Mouse (Mus musculus) embryonic facial prominence, embryonic 10.5 days (tissue): ENCODE results near the gene Smox. TPM values are rescaled to one million over a fixed set of nuclear protein-coding genes. Genes with fewer than 3 reads are reported as not detected.
A peak's percentile ranks its signal among the peaks of the same experiment; 100 is the strongest.

ENCODE experiments used
- DNase-seq: peaks from one replicate; pipeline ENCODE4 v3.0.0-alpha.2; 2017; ENCODE audit warnings: low spot score
- H3K27ac ChIP-seq: fragments of 300-500 bp; sonication (generic); replicated peaks from 2 replicates; pipeline ENCODE4 v1.5.1; 2016; ENCODE audit warnings: mild to moderate bottlenecking
- H3K27me3 ChIP-seq: fragments of 300-500 bp; sonication (generic); replicated peaks from 2 replicates; pipeline ENCODE4 v1.6.1; 2016; ENCODE audit warnings: low read depth, mild to moderate bottlenecking; ENCODE audit not compliant: poor library complexity, severe bottlenecking
- H3K36me3 ChIP-seq: fragments of 300-500 bp; sonication (generic); replicated peaks from 2 replicates; pipeline ENCODE4 v1.6.1; 2016; ENCODE audit warnings: mild to moderate bottlenecking, moderate library complexity
- H3K4me1 ChIP-seq: fragments of 300-500 bp; sonication (generic); 2 replicates; pipeline ENCODE4 v1.6.1; 2016
- H3K4me3 ChIP-seq: fragments of 300-500 bp; sonication (generic); 2 replicates; pipeline ENCODE4 v1.5.1; 2016; ENCODE audit warnings: mild to moderate bottlenecking, moderate library complexity
- H3K9me3 ChIP-seq: fragments of 300-500 bp; sonication (generic); 2 replicates; pipeline ENCODE4 v1.6.1; 2016; ENCODE audit warnings: mild to moderate bottlenecking
- WGBS: fragments of 180-500 bp; shearing (Covaris S2); methylation state at CpG from one replicate; pipeline ENCODE4 v1.1.7; 2016; 5-methylcytosine and 5-hydroxymethylcytosine counted together
- polyA plus RNA-seq: library from polyadenylated mRNA; unstranded; fragments of >200 nt; fragmentation: Nextera tagmentation; extraction: Ambion mirVana; gene quantifications from 2 replicates; pipeline ENCODE4 v1.2.1, GENCODE M21; 2016

Smox gene
- polyA plus RNA-seq, 1 experiment from 2014 or later, result 42.0 TPM

DNA sequence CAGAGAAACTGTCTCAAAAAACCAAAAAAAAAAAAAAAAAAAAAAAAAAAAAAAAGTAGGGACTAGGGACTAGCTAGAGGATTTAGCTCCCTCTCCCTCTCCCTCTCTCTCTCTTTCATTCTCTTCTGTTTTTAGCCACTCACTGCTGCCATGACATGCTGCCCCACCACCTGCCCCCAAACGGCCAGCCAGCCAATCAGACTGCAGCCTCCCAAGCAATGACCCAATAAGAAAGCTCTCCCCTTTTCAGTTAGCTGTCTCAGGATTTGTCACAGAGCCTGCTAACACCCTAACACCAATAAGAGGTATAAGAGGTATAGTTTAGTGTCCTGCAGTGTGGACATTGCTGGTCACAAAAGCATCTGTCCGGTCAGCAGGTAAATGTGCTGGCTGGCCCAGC is 59.2 kb downstream of the Smox start:
- WGBS, result 75% methylated on average over 2 of the region's 2 CpGs
- Histone ChIP-seq H3K27me3 (peaks cover 92% of the 10 kb centered on the region), H3K27ac (no peak overlapping the region), H3K36me3 (no peaks in the 10 kb centered on the region), H3K9me3 (no peaks in the 10 kb centered on the region), H3K4me1 (peaks cover 16% of the 10 kb centered on the region), H3K4me3 (no peak overlapping the region)
- DNase-seq, result no peak

GRCm38 (mm10) chr2:131550906-131551305 is 59.6 kb downstream of the Smox start:
- no peaks in the 10 kb centered on the region for H3K36me3 ChIP-seq
- H3K27ac ChIP-seq, result no peak overlapping the region
- WGBS, result 68% methylated on average over 2 of the region's 2 CpGs
- no peaks in the 10 kb centered on the region for H3K9me3 ChIP-seq
- no peak for DNase-seq
- no peak overlapping the region for H3K4me3 ChIP-seq
- H3K4me1 ChIP-seq, result peaks cover 12% of the 10 kb centered on the region
- H3K27me3 ChIP-seq, result peaks cover 91% of the 10 kb centered on the region

- Histone ChIP-seq H3K36me3 (no peaks in the 10 kb centered on the region), H3K4me1 (peaks cover 3% of the 10 kb centered on the region; the same call in 1 of the 2 replicates), H3K27ac (no peak overlapping the region), H3K27me3 (peaks cover 91% of the 10 kb centered on the region), H3K9me3 (no peaks in the 10 kb centered on the region), H3K4me3 (no peak overlapping the region)
- WGBS, result 72% methylated on average over 7 of the region's 7 CpGs
- DNase-seq, result no peak
These were observed 60.7 kb downstream of the Smox start for GRCm38 (mm10) chr2:131551701-131552620.

GRCm38 (mm10) chr2:131552736-131553400 is 61.6 kb downstream of the Smox start:
- 37% methylated on average over 9 of the region's 9 CpGs for WGBS
- H3K9me3 ChIP-seq, result no peaks in the 10 kb centered on the region
- DNase-seq, result no peak
- no peaks in the 10 kb centered on the region for H3K4me1 ChIP-seq
- no peak overlapping the region for H3K4me3 ChIP-seq
- H3K27me3 ChIP-seq, result peaks cover 91% of the 10 kb centered on the region
- no peaks in the 10 kb centered on the region for H3K36me3 ChIP-seq
- no peak overlapping the region for H3K27ac ChIP-seq

GRCm38 (mm10) chr2:131557896-131558295 is 66.6 kb downstream of the Smox start:
- Histone ChIP-seq H3K4me1 (peaks cover 20% of the 10 kb centered on the region), H3K27me3 (peaks cover 94% of the 10 kb centered on the region), H3K36me3 (no peaks in the 10 kb centered on the region), H3K27ac (no peak overlapping the region), H3K9me3 (no peaks in the 10 kb centered on the region), H3K4me3 (no peak overlapping the region)
- 81% methylated on average over 2 of the region's 2 CpGs for WGBS
- no peak for DNase-seq

- H3K27me3 ChIP-seq, result peaks cover 98% of the 10 kb centered on the region
- H3K36me3 ChIP-seq, result no peaks in the 10 kb centered on the region
- no peaks in the 10 kb centered on the region for H3K9me3 ChIP-seq
- WGBS, result 45% methylated on average over 2 of the region's 2 CpGs
- no peak for DNase-seq
- no peak overlapping the region for H3K27ac ChIP-seq
- peaks cover 21% of the 10 kb centered on the region for H3K4me1 ChIP-seq
- H3K4me3 ChIP-seq, result no peak overlapping the region
These were observed 69.1 kb downstream of the Smox start for GRCm38 (mm10) chr2:131560205-131560919.

GRCm38 (mm10) chr2:131561344-131561870 is 70.1 kb downstream of the Smox start:
- H3K27me3 ChIP-seq, result peaks cover 100% of the 10 kb centered on the region
- H3K4me1 ChIP-seq, result peaks cover 21% of the 10 kb centered on the region
- H3K36me3 ChIP-seq, result no peaks in the 10 kb centered on the region
- 5% methylated on average over 33 of the region's 33 CpGs for WGBS
- H3K4me3 ChIP-seq, result peak overlapping the region; percentile 65
- H3K27ac ChIP-seq, result no peak overlapping the region
- DNase-seq, result no peak
- H3K9me3 ChIP-seq, result no peaks in the 10 kb centered on the region

DNA sequence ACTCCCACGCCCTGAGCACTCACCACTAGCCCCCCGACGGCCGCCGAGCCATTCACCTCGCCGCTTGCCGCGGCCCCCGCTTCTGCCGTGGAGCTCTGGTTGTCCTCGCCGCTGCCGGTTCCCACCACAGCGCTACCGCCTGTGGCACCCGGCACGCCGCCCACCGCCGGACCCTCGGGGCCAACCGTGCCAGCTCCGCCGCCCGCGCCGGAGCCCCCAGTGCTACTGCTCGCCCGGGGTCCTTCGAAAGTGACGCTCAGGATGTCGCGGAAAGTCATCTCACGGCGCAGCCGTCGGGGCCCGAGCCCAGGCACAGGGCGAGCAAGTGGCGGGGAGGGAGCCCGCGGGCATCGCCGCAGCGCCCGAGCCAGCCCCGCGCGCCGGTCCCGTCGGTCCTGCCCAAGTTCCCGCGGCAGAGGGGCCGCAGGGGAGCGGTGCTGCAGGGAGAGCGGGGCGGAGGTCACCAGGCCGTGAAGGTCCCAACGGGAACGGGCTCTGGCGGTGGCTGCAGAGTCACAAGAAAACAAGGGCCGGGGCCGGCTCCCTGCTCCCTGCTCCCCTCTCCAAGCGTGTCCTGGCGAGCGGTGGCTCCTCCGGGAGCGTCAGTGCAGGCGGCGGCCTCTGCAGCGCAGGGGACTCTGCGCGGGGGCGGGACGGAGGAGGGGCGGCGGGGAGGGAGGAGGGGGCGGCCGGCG is 70.7 kb downstream of the Smox start, which contains the start of gene Adra1d:
Gene Adra1d, minus strand, starts transcription at position 393 of the 695 bp plus-strand sequence.
- no peaks in the 10 kb centered on the region for H3K36me3 ChIP-seq
- peak within 1 kb of the TSS; percentile 65 for H3K4me3 ChIP-seq
- WGBS, result under 1% methylated on average over 81 of the region's 82 CpGs
- H3K27ac ChIP-seq, result no peak within 1 kb of the TSS; the same call in 1 of the 2 replicates
- H3K4me1 ChIP-seq, result peaks cover 21% of the 10 kb centered on the region
- peak; percentile 62 for DNase-seq
- no peaks in the 10 kb centered on the region for H3K9me3 ChIP-seq
- H3K27me3 ChIP-seq, result peaks cover 94% of the 10 kb centered on the region

DNA sequence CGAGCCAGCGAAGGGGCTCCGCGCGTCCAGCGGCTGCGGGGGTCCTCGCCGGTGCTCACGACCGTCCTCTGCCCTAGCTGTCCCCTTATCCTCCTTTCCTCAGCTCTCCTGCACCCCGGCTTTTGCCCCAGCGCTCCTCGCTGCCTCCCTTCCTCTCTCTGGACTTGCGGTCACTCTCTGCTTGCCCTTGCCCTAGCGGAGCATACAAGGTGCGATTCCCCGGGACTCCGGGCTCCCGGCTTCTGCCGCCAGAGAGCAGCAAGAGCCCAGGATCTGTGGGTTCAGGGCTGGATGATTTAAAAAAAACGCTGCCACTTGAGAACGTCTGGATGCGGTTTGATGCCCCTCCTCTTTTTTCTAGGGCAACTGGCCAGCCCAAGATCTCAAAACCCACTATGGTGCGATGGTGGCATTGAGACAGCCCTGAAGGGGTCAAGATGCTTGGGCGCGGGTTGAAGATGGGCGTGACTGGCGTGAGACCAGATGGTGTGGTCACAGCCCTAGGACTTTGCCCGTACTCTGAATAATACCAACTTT is 71.4 kb downstream of the Smox start:
- Histone ChIP-seq H3K36me3 (no peaks in the 10 kb centered on the region), H3K27me3 (peaks cover 87% of the 10 kb centered on the region), H3K27ac (no peak overlapping the region; the same call in 1 of the 2 replicates), H3K4me1 (peaks cover 21% of the 10 kb centered on the region), H3K4me3 (peak overlapping the region; percentile 65), H3K9me3 (no peaks in the 10 kb centered on the region)
- peak; percentile 83 for DNase-seq
- WGBS, result under 1% methylated on average over 30 of the region's 30 CpGs
